Mouse (Mus musculus) bone marrow macrophage, adult 2 months (primary cell): ENCODE measurements around the gene Cym.

Experiments
- CTCF ChIP-seq: IDR thresholded peaks from 2 replicates; pipeline ENCODE4 v1.5.1; 2012; ENCODE audit warnings: low read depth, mild to moderate bottlenecking, low read length, moderate library complexity
- POLR2A ChIP-seq: IDR thresholded peaks from 2 replicates; pipeline ENCODE4 v1.6.1; 2012; ENCODE audit warnings: mild to moderate bottlenecking, low read depth, low read length, borderline replicate concordance

DNA sequence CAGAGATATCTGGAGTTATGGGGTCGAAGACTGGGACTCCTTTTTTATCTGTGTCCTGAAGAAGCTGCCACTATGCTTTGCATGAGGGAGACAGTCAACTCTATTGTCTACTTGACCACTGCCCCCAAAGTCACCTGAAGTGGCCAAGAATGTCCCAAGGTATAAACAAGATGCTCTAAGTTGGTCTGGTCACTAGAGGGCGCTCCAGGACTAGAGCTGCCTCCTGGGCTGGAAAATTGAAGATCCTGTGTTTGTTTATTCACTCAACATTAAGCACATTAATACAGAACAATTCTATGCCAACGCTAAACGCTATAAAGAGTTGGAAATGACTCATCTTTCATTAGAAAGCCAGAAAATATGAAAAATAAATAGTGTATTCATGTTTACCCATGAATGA lies 15.5 kb downstream of the Cym start:
- TF ChIP-seq CTCF (peak; percentile 43; the same call in 1 of the 2 replicates), POLR2A (no peak)
